Mouse (Mus musculus) heart, adult 2 months (tissue): Measurements from ENCODE around the gene Phf21b.

Source experiments
- CTCF ChIP-seq: fragments of 200-600 bp; IDR thresholded peaks from 2 replicates; pipeline ENCODE4 v1.8.1; 2022; ENCODE audit warnings: antibody characterized with exemption, mild to moderate bottlenecking, moderate library complexity
- POLR2A ChIP-seq: fragments of 200-500 bp; IDR thresholded peaks from 2 replicates; pipeline ENCODE4 v1.6.1; 2011; ENCODE audit warnings: mild to moderate bottlenecking, low read depth, low read length, control low read depth; ENCODE audit not compliant: insufficient read depth

GRCm38 (mm10) chr15:84763423-84763812 is 92.4 kb downstream of the Phf21b start:
- TF ChIP-seq POLR2A: no peak
- TF ChIP-seq CTCF: no peak
